ENCODE assay signal across 17 mouse cellular contexts in genomic region chr3:57563627-57564026, GRCm38 (mm10). TPM values are rescaled to one million over a fixed set of nuclear protein-coding genes. Genes with fewer than 3 reads are reported as not detected.
"Had no signal": no experiment of that assay in that cellular context is flagged by ENCODE, and none has a peak within 500 bp of the region (broad histone marks: within the 10 kb centered on the region; RNA-seq: fewer than 3 reads in every experiment).

No protein-coding gene starts in this region.

- H3K9ac ChIP-seq: liver, embryonic 12.5 days; liver, embryonic 15.5 days; lung, embryonic 15.5 days; midbrain, embryonic 13.5 days; neural tube, embryonic 13.5 days had no signal

- DNase-seq: kidney, postnatal 25 days; layer of hippocampus, adult 9-11 months; liver; lung, postnatal 10 days; thymus, adult 18-20 months; thymus, postnatal 36 days had no signal

- H3K9me3 ChIP-seq: liver, embryonic 12.5 days; liver, embryonic 15.5 days; lung, embryonic 15.5 days; midbrain, embryonic 13.5 days; neural tube, embryonic 13.5 days had no signal

- ATAC-seq: liver, embryonic 12.5 days; midbrain, embryonic 13.5 days; midbrain, embryonic 16.5 days had no signal

- H3K27me3 ChIP-seq: liver, embryonic 12.5 days; liver, embryonic 15.5 days; lung, embryonic 15.5 days; midbrain, embryonic 13.5 days; neural tube, embryonic 13.5 days had no signal

- H3K4me2 ChIP-seq: liver, embryonic 12.5 days; liver, embryonic 15.5 days; lung, embryonic 15.5 days; midbrain, embryonic 13.5 days; neural tube, embryonic 13.5 days had no signal

- H3K36me3 ChIP-seq: liver, embryonic 12.5 days; liver, embryonic 15.5 days; midbrain, embryonic 13.5 days had no signal

- H3K4me3 ChIP-seq: layer of hippocampus, adult 2 months; liver, embryonic 12.5 days; liver, embryonic 15.5 days; lung, embryonic 15.5 days; megakaryocyte, embryonic 14.5 days; midbrain, embryonic 10.5 days; midbrain, embryonic 13.5 days; myocyte; neural tube, embryonic 13.5 days had no signal

- H3K4me1 ChIP-seq: lung, embryonic 15.5 days; megakaryocyte, embryonic 14.5 days; midbrain, embryonic 10.5 days had no signal

- H3K27ac ChIP-seq: layer of hippocampus, adult 2 months; liver, embryonic 12.5 days; liver, embryonic 15.5 days; lung, embryonic 15.5 days; midbrain, embryonic 10.5 days; midbrain, embryonic 13.5 days; neural tube, embryonic 13.5 days had no signal

RNA-seq across cellular contexts. Expression of gene Wwtr1, which starts 12.1 kb away (rescaled TPM):
- total RNA-seq: monocyte, adult 5-6 weeks had no signal
